Comparison of ENCODE assay signal across 19 mouse cellular contexts in the genomic region with DNA sequence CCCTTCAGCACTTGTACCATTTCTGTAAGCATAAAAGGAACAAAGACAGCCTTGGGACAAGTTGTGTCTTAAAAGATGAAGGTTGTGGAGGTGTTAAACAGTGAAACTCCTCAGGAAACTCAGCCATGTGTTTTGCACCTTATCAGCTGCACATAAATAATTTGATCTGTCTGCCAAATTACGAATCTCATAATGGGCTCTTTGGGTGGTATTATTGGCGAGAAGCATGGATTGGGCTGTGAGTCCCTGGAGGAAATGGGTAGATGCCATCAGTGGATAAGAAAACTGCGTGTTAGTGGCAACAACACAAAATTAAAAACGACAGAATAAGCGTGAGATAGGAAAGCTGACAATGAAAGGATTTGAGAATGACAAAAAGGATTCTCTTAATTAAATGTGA.
"Had no signal": no experiment of that assay in that cellular context is flagged by ENCODE, and none has a peak within 500 bp of the region (broad histone marks: within the 10 kb centered on the region; RNA-seq: fewer than 3 reads in every experiment).

No protein-coding gene starts in this region.

- H3K36me3 ChIP-seq: midbrain, embryonic 10.5 days; midbrain, embryonic 12.5 days; neural tube, embryonic 13.5 days; neural tube, embryonic 15.5 days had no signal

- DNase-seq: lung, adult 18-20 months; lung, embryonic 14.5 days; lung, postnatal 10 days; lung, postnatal 4 days; midbrain, embryonic 14.5 days; retina, postnatal 1 day; right cerebral cortex, adult 18-20 months; right cerebral cortex, postnatal 25 days; right cerebral cortex, postnatal 4 days; spleen, adult 18-20 months; thymus, adult 18-20 months; thymus, postnatal 14 days; thymus, postnatal 36 days had no signal

- H3K4me1 ChIP-seq: midbrain, embryonic 10.5 days; midbrain, embryonic 12.5 days; neural tube, embryonic 15.5 days had no signal

- H3K27me3 ChIP-seq: midbrain, embryonic 12.5 days; neural tube, embryonic 13.5 days; neural tube, embryonic 15.5 days had no signal

- H3K9me3 ChIP-seq: midbrain, embryonic 10.5 days; midbrain, embryonic 12.5 days; neural tube, embryonic 13.5 days; neural tube, embryonic 15.5 days had no signal

- H3K4me3 ChIP-seq: midbrain, embryonic 10.5 days; midbrain, embryonic 12.5 days; myocyte; neural tube, embryonic 13.5 days; neural tube, embryonic 15.5 days had no signal

- ATAC-seq: midbrain, embryonic 16.5 days had no signal

- H3K27ac ChIP-seq: midbrain, embryonic 10.5 days; midbrain, embryonic 12.5 days; neural tube, embryonic 13.5 days; neural tube, embryonic 15.5 days had no signal

- H3K4me2 ChIP-seq: lung, embryonic 14.5 days; midbrain, embryonic 12.5 days; neural tube, embryonic 13.5 days; neural tube, embryonic 15.5 days had no signal

- H3K9ac ChIP-seq: lung, embryonic 14.5 days; midbrain, embryonic 12.5 days; neural tube, embryonic 13.5 days; neural tube, embryonic 15.5 days had no signal
